Mouse (Mus musculus): ENCODE measurements around the gene Nsf.

- TF ChIP-seq CTCF (conservative IDR thresholded peaks at IDR 0.05; ENCODE audit: low read length), result no peak
- TF ChIP-seq POU5F1 (IDR thresholded peaks at IDR 0.05; ENCODE audit: borderline replicate concordance, low read length), result no peak
Measured at GRCm38 (mm10) chr11:103922812-103923211, 31.0 kb downstream of the Nsf start.

Measured in E14TG2a.4 (cell line).